Mouse (Mus musculus): ENCODE measurements around the gene Tmem63c.
A peak's percentile ranks its signal among the peaks of the same experiment; 100 is the strongest.

Gene Tmem63c

DNA sequence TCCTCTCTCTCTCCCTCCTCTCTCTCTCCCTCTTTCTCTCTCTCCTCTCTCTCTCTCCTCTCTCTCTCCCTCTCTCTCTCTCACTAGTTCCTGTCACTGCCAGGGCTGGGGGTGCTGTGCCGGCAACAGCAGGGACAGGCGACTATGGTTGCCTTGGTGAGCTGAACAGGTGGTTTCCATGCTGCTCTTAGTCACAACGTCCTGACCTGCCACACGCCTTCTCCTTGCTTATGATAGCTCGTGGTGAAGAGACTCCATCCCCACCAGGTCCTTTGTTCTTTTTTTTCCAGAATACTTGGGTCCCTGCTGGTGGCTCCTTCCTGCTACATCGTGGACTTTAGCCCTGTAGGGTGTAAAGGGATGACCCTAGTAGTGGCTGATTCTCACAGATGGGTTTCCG, 18.9 kb upstream of the Tmem63c start:
- DNase-seq, result no peak

- DNase-seq, result no peak
Observed at GRCm38 (mm10) chr12:87002815-87003214, 18.3 kb upstream of the Tmem63c start.

DNA sequence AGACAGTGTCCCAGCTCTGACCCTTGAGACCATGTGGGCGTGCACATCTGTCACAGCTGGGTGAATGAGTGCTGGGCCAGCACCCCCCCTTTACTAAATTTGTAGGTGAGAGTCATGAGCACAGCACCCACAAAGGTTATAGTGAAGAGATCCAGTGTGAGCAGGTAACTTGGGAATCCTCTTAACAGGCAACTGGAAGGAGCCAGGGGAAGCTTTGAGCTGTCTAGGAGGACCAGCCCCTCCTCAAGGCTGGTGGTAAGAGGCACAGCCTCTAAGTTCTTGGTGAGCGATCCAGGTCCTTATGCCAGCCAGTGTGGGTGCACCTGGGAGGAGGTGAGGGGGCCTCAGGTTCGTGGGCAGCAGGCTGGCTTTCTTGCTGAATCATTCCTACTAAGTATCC, 17.5 kb upstream of the Tmem63c start:
- DNase-seq, result no peak

DNA sequence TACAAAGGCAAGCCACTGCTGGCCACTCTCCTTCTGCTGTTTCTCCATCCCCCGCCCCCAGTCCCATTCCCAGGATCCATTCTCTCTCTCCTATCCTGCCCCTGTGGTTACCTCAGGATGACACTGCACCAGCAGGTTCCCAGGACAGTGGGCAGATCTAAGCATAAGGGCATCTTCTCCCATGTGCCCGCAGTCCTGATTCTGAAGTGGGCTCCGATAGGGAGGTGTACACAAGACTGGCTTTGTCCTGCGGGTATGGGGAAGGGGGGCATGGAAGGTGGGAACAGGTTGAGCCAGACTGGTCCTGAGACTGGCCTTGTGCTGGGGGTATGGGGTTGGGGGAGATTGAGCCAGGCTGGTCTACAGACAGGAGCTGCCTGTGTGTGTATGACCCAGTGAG, 16.5 kb upstream of the Tmem63c start:
- no peak for DNase-seq

- no peak for DNase-seq
Observed at GRCm38 (mm10) chr12:87017041-87017440, 4.1 kb upstream of the Tmem63c start.

GRCm38 (mm10) chr12:87018756-87019155, 2.4 kb upstream of the Tmem63c start:
- no peak for DNase-seq

GRCm38 (mm10) chr12:87022006-87022405, 866 bp downstream of the Tmem63c start:
- DNase-seq, result no peak

DNA sequence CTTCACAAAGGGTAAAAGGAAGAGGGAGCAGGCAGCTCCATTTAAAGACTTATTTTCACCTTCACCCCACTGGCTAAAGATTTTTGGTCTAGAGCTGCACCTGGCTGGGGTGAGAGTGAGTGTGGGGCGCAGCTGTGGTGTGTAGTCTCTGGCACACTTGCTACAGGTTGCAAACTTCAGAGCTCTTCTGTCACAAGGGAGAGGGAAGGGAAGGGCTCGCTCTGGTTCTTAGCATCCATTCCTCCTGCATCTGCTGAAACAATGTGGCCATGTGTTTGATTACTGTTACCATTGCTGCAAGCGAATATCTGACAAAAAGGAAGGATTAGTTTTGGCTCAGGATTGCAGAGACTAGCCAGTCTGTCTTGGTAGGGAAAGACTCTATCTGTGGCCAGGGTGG, 2.3 kb downstream of the Tmem63c start:
- no peak for DNase-seq

GRCm38 (mm10) chr12:87026109-87026870, 5.2 kb downstream of the Tmem63c start:
- peak; percentile 71 for DNase-seq

DNA sequence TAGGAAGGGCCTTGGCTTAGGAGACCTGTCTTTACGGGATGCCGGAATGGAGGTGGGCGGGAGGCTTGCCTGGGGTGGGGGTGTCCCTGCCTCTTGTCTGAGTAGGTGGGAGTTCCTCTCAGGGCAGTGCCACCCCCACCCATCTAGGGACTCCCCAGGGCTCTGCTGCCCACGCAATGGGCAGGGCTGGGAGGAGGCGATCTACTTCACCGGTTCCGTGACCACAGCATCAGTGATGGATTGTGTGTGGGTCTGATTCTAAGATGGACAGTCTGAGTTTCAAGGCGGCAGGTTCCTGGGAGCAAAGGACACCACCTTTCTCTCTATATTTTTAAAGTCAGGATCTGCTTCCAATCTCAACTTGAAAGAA, 5.7 kb downstream of the Tmem63c start:
- DNase-seq, result no peak

DNA sequence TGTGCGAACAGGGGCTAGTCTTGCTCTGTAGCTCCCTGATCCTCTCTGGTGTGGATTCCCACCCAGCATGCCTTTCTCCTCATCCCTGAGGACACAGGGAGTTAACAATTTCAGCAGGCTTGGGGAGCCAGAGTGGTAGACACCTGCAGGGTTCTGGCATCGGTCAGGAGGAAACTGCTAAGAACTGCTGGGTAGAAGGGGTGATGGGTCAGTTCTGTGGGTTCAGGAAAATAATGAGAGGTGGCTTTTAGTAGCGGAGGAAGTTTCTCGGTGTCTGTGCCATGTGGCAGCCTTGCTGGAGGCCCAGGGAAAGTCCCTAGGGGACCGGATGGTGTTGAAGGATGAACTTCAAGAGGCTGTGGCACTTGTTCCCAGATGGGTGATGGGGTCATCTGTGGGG, 6.3 kb downstream of the Tmem63c start:
- no peak for DNase-seq

GRCm38 (mm10) chr12:87028068-87028467, 6.9 kb downstream of the Tmem63c start:
- no peak for DNase-seq

DNA sequence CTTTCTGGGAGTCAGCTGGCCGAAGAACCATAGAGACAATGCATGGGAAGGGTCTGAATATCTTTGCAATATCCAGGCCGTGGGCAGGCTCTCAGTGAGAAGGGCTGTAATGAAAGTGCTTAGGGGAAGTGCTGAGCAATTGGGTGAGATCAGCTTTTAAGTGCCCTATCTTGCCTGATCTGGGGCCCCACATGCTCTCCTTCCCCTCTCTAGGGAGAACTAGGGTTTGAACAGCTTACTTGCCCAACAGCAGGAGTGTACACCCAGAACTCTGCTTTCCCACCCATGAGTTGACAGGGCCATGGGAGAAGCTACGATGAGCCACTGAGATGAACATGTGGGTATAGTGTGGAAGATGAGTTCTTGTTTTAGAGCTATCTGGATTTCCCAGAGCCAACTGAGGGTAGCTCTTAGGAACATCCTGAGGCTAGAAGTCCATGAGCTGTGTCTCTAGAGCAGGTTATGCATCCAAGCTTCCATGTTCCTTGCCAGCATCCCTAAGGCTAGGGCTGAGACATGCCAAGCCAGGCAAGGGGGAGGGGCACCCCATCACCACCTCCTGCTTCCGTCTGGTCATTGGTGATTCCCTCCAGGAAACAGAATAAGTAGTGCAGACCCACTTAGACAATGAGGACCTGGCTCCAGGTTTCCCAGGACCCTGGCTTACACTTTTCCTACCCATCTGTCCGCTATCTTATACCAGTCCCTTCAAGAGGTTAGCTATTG, 8.3 kb downstream of the Tmem63c start:
- DNase-seq, result no peak

DNA sequence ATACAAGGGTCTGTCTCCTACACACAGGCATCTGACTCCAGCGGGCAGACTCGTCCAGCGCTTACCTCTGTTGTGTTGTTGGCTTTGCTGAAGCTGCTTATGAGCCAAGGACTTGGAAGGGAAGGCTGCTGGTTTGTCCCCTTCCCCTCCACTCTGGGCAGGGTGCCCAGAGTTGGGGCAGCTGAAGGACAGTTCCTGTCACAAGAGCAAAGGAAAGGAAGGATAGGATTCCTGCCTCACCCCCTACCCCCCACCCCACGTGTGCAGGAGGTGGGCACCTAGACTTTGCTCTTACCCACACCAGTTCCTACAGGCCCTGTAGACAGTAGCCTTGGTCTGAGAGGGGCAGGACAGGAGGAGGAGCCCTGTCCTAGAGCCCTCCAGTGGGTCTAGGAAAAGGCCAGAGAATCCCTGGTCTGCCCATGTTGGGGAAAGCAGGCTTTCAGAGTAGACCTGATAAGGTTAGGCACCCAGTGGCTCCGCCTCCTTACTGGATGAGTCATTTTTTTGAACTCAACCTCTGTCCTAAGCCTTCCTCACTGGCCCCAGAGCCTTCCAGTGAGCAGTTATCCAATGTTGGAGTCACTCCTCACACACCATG, 10.1 kb downstream of the Tmem63c start:
- no peak for DNase-seq

DNA sequence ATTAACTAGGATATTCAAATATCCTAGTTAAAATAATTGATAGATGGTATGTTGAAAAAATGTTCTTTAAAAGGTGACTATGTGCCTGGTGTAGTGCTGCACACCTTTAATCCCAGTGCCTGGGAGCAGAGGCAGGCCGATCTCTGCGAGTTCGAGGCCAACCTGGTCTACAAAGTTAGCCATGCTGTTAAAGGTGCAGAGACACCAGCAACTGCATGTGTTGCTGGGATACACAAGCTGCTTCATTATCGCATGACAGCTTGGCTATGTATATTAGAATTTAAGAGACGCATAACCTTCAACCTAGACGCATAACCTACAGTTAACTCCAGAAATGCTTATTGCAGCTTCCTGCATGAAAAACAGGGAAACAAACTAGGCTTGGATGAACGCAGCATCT, 15.5 kb downstream of the Tmem63c start:
- no peak for DNase-seq

DNA sequence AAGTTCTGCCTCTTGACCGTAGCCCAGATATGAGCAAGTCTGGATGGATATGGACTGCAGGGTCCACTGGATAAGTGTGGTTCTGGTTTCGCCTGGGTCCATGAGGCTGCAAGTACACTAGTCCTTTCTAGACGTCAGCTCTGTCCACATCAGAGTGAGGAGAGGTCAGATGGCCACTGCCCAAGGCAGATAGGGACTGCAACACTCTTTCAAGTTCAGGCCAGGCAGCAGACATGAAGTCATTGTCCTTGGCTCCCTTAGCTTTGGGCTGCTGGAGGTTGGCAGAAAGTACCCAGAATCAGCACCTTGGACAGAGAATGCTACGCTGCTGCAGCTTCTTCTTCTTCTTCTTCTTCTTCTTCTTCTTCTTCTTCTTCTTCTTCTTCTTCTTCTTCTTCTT, 19.0 kb downstream of the Tmem63c start:
- no peak for DNase-seq

DNA sequence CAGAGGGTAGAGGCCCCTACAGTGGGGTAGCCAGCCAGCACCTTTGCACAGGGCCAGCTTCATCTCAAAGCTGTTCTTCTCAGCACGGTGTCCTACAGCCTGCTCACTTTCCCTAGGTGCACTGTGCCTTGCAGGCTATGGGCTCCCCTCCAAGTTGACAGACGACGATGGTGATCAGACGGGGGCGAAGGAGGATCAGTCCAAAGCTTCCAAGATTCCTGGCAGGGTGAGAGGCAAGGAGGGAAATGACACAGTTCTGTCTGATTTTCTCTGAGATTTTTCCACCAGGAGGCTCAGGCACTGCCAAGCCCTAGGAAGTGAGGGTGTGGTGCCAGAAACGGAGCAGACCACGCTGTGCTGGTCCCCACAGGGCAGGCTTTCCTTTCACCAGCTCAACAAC, 19.7 kb downstream of the Tmem63c start:
- no peak for DNase-seq

DNA sequence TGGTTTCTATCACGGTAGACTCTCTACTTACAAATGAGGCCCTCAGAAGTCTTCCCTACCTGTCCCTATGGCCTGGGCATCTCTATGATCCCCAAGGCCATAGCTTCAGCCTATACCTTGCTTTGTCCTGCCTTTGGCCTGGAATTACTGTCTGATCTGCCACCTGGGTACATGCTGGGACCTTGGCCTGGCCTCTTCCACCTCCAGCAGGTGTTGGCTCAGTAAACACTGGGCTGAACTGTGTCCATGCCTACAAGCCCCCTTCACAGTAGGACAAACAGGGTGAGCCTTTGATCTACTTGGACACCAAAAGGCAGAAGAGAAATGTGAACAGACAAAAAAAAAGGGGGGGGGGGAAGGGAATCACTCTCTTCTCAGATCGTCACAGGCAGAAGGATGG, 21.3 kb downstream of the Tmem63c start:
- no peak for DNase-seq

- DNase-seq, result peak; percentile 73
Observed at GRCm38 (mm10) chr12:87043221-87043620, 22.1 kb downstream of the Tmem63c start.

DNA sequence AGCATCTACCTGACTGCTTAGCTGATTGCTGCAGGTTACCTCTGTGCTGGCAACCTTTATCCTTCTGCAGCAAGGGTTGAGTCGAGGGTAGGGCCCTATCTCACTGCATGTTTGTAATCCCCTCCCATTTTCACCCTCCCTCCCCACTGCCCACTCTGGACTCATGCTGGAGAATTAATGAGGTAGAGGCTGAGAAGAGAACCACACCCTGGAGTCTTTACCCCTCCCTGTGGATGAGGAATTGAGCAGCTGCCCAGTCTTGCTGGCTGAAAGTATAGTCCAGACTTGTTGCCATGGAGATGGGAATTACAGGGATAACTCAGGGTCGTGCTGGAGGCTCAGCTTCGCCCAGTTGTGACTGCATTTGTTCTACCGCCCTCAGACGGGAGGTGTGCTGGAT, 23.6 kb downstream of the Tmem63c start:
- DNase-seq, result peak; percentile 80

GRCm38 (mm10) chr12:87047536-87047935, 26.4 kb downstream of the Tmem63c start:
- no peak for DNase-seq

GRCm38 (mm10) chr12:87052661-87053321, 31.7 kb downstream of the Tmem63c start:
- DNase-seq, result peak; percentile 83

DNA sequence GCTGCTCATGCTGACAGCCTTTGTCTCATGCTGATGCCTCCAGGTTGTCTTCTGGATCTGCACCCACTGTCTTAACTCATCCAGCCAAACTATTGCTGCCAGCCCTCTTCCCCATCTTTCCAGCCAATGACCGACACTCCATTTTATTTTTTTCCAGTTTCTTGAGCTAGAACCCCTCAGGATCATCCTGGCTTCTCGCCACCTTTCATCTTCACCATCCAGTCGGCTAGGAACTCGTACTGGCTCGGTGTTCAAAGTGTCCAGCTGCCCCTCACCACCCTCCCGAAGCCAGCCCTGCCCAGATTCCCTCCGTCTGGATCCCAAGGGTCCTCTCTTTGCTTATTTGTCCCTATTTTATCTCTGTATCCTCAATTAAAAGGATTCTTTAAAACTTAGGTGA, 33.7 kb downstream of the Tmem63c start:
- no peak for DNase-seq

DNA sequence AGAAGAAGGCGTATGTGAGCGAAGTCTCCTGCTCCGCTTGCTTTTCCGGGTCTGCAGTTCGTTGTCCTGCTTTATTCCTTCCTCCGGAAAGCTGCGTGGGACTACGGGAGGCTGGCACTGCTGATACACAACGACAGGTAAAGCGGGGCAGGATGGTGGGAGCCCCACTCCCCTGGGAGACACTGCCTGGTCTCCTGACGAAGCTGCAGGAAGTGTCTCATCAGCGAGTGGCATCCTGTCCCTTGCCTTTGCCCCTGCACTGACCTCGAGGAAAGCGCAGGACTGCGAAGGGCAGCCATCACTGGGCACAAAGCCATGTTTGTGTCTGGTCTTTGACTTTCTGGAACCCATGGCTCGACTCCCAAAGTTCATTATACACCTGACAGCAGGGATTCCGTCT, 35.9 kb downstream of the Tmem63c start:
- DNase-seq, result no peak

Data from retina, postnatal 1 day (tissue).